Mouse (Mus musculus) adrenal gland (tissue): ENCODE results near the gene Vamp4.
"Not testable (repeated sequence)": the region's sequence is repeated elsewhere in the genome, so short reads cannot be mapped to it uniquely, and the experiment has no call there.

Source experiments
- intact Hi-C: fragments of 180-260 bp; cut with DNase I; formaldehyde crosslinking; loops from one replicate; pipeline ENCODE4 v1.15.1; 2025

Gene Vamp4

GRCm38 (mm10) chr1:162586282-162586681, 16.0 kb downstream of the Vamp4 start:
- intact Hi-C loops: no loop called here

- intact Hi-C loops: no loop called here
These were observed 18.3 kb downstream of the Vamp4 start for GRCm38 (mm10) chr1:162588606-162589005.

GRCm38 (mm10) chr1:162589443-162589842, 19.1 kb downstream of the Vamp4 start:
- intact Hi-C loops: no loop called here

GRCm38 (mm10) chr1:162590415-162590997, 20.2 kb downstream of the Vamp4 start:
- intact Hi-C loops: no loop called here

GRCm38 (mm10) chr1:162597379-162598102, 27.2 kb downstream of the Vamp4 start:
- intact Hi-C loops: no loop called here

GRCm38 (mm10) chr1:162599617-162600016, 29.3 kb downstream of the Vamp4 start:
- intact Hi-C loops: no loop called here

- intact Hi-C loops: no loop called here
These were observed 31.0 kb downstream of the Vamp4 start for GRCm38 (mm10) chr1:162601288-162601687.

GRCm38 (mm10) chr1:162608127-162608526, 37.8 kb downstream of the Vamp4 start:
- intact Hi-C loops: no loop called here

GRCm38 (mm10) chr1:162609633-162610250, 39.4 kb downstream of the Vamp4 start:
- intact Hi-C loops: no loop called here

- intact Hi-C loops: no loop called here
These were observed 40.9 kb downstream of the Vamp4 start for GRCm38 (mm10) chr1:162611191-162611590.

GRCm38 (mm10) chr1:162615511-162615910, 45.2 kb downstream of the Vamp4 start:
- intact Hi-C loops: no loop called here

GRCm38 (mm10) chr1:162620487-162620886, 50.2 kb downstream of the Vamp4 start:
- intact Hi-C loops: no loop called here

- intact Hi-C loops: no loop called here
These were observed 53.6 kb downstream of the Vamp4 start for GRCm38 (mm10) chr1:162623895-162624294.

GRCm38 (mm10) chr1:162625229-162625628, 54.9 kb downstream of the Vamp4 start:
- intact Hi-C loops: no loop called here

GRCm38 (mm10) chr1:162627821-162628220, 57.5 kb downstream of the Vamp4 start:
- intact Hi-C loops: not testable (repeated sequence)

GRCm38 (mm10) chr1:162628326-162628725, 58.0 kb downstream of the Vamp4 start:
- intact Hi-C loops: not testable (repeated sequence)

- intact Hi-C loops: not testable (repeated sequence)
These were observed 65.1 kb downstream of the Vamp4 start for GRCm38 (mm10) chr1:162635291-162635931.

- intact Hi-C loops: no loop called here
These were observed 66.2 kb downstream of the Vamp4 start for GRCm38 (mm10) chr1:162636516-162636915.

GRCm38 (mm10) chr1:162638535-162638934, 68.2 kb downstream of the Vamp4 start:
- intact Hi-C loops: no loop called here

- intact Hi-C loops: no loop called here
These were observed 68.9 kb downstream of the Vamp4 start, which contains the start of gene Myoc for GRCm38 (mm10) chr1:162639051-162639750. Gene Myoc, plus strand, starts transcription at chr1:162639155.

GRCm38 (mm10) chr1:162639861-162640260, 69.5 kb downstream of the Vamp4 start:
- intact Hi-C loops: no loop called here
